Mouse (Mus musculus): ENCODE data around the gene Clic5. TPM values are rescaled to one million over a fixed set of nuclear protein-coding genes. Genes with fewer than 3 reads are reported as not detected.

Clic5 gene
- total and polyA plus RNA-seq, 3 experiments: not detected

GRCm38 (mm10) chr17:44239030-44239721 is 50.8 kb downstream of the Clic5 start:
- no peak for DNase-seq (ENCODE audit: low read depth, low spot score)
- Histone ChIP-seq H3K9ac (ENCODE audit: control insufficient read depth, low read depth, low read length, poor library complexity, severe bottlenecking) (no peak overlapping the region), H3K79me2 (ENCODE audit: control insufficient read depth, insufficient read depth, low read length, poor library complexity) (no peaks in the 10 kb centered on the region), H3K9me3 (replicated peaks; ENCODE audit: insufficient read depth, low read length) (no peaks in the 10 kb centered on the region), H3K4me1 (ENCODE audit: control insufficient read depth in 1 of 2, insufficient read depth in 2 of 2, low read length in 2 of 2) (no peaks in the 10 kb centered on the region), H3K27ac (ENCODE audit: control insufficient read depth, low read depth, low read length) (no peak overlapping the region), H3K4me3 (ENCODE audit: control insufficient read depth in 1 of 2, insufficient read depth in 1 of 2, low read depth in 2 of 2, low read length in 2 of 2) (no peak overlapping the region), H3K36me3 (ENCODE audit: control insufficient read depth in 1 of 2, insufficient read depth in 2 of 2, low read length in 2 of 2) (no peaks in the 10 kb centered on the region), H3K27me3 (ENCODE audit: control insufficient read depth in 1 of 2, insufficient read depth in 2 of 2, low read length in 2 of 2) (no peaks in the 10 kb centered on the region)
- no peak for TF ChIP-seq USF1 (IDR thresholded peaks at IDR 0.05; ENCODE audit: low read depth, low read length)
- no peak for TF ChIP-seq KAT2A (conservative IDR thresholded peaks at IDR 0.05; ENCODE audit: low read depth, low read length)
- TF ChIP-seq E2F4 (IDR thresholded peaks at IDR 0.05; ENCODE audit: borderline replicate concordance, low read depth, low read length): no peak
- no peak for TF ChIP-seq MXI1 (IDR thresholded peaks at IDR 0.05; ENCODE audit: low read depth, low read length)
- no peak for TF ChIP-seq JUND (IDR thresholded peaks at IDR 0.05; ENCODE audit: low read depth, low read length)
- TF ChIP-seq GABPA (IDR thresholded peaks at IDR 0.05; ENCODE audit: low read depth, low read length): no peak
- TF ChIP-seq POLR2AphosphoS5 (IDR thresholded peaks at IDR 0.05; ENCODE audit: borderline replicate concordance, low read depth, low read length): no peak

GRCm38 (mm10) chr17:44240742-44241141 is 52.4 kb downstream of the Clic5 start:
- no peak for TF ChIP-seq JUND (IDR thresholded peaks at IDR 0.05; ENCODE audit: low read depth, low read length)
- TF ChIP-seq CTCF (IDR thresholded peaks at IDR 0.05 in 2 of 3, conservative IDR thresholded peaks at IDR 0.05 in 1 of 3; ENCODE audit: control insufficient read depth in 1 of 3, insufficient read depth in 1 of 3, low read depth in 2 of 3, low read length in 3 of 3, poor library complexity in 1 of 3, severe bottlenecking in 1 of 3): peak; percentile 26 to 35 (median 26); a peak in 4 of 6 replicates
- no peaks in the 10 kb centered on the region for H3K79me2 ChIP-seq (ENCODE audit: control insufficient read depth, insufficient read depth, low read length, poor library complexity)
- no peaks in the 10 kb centered on the region for H3K9me3 ChIP-seq (replicated peaks; ENCODE audit: insufficient read depth, low read length)
- H3K36me3 ChIP-seq (ENCODE audit: control insufficient read depth in 1 of 2, insufficient read depth in 2 of 2, low read length in 2 of 2): no peaks in the 10 kb centered on the region
- no peak overlapping the region for H3K4me3 ChIP-seq (ENCODE audit: control insufficient read depth in 1 of 2, insufficient read depth in 1 of 2, low read depth in 2 of 2, low read length in 2 of 2)
- no peak for DNase-seq (ENCODE audit: low read depth, low spot score)
- no peaks in the 10 kb centered on the region for H3K4me1 ChIP-seq (ENCODE audit: control insufficient read depth in 1 of 2, insufficient read depth in 2 of 2, low read length in 2 of 2)
- no peaks in the 10 kb centered on the region for H3K27me3 ChIP-seq (ENCODE audit: control insufficient read depth in 1 of 2, insufficient read depth in 2 of 2, low read length in 2 of 2)
- H3K9ac ChIP-seq (ENCODE audit: control insufficient read depth, low read depth, low read length, poor library complexity, severe bottlenecking): no peak overlapping the region
- no peak overlapping the region for H3K27ac ChIP-seq (ENCODE audit: control insufficient read depth, low read depth, low read length)

- no peaks in the 10 kb centered on the region for H3K79me2 ChIP-seq (ENCODE audit: control insufficient read depth, insufficient read depth, low read length, poor library complexity)
- H3K4me1 ChIP-seq (ENCODE audit: control insufficient read depth in 1 of 2, insufficient read depth in 2 of 2, low read length in 2 of 2): no peaks in the 10 kb centered on the region
- no peaks in the 10 kb centered on the region for H3K36me3 ChIP-seq (ENCODE audit: control insufficient read depth in 1 of 2, insufficient read depth in 2 of 2, low read length in 2 of 2)
- no peaks in the 10 kb centered on the region for H3K9me3 ChIP-seq (replicated peaks; ENCODE audit: insufficient read depth, low read length)
- H3K4me3 ChIP-seq (ENCODE audit: control insufficient read depth in 1 of 2, insufficient read depth in 1 of 2, low read depth in 2 of 2, low read length in 2 of 2): no peak overlapping the region
- H3K27me3 ChIP-seq (ENCODE audit: control insufficient read depth in 1 of 2, insufficient read depth in 2 of 2, low read length in 2 of 2): no peaks in the 10 kb centered on the region
- no peak for DNase-seq (ENCODE audit: low read depth, low spot score)
- no peak overlapping the region for H3K9ac ChIP-seq (ENCODE audit: control insufficient read depth, low read depth, low read length, poor library complexity, severe bottlenecking)
- TF ChIP-seq ETS1 (IDR thresholded peaks at IDR 0.05; ENCODE audit: low read depth, low read length) (no peak), UBTF (IDR thresholded peaks at IDR 0.05; ENCODE audit: borderline replicate concordance, insufficient read depth, low read depth, low read length) (no peak), KAT2A (conservative IDR thresholded peaks at IDR 0.05; ENCODE audit: low read depth, low read length) (no peak), TBP (IDR thresholded peaks at IDR 0.05; ENCODE audit: low read depth, low read length) (no peak), BHLHE40 (IDR thresholded peaks at IDR 0.05; ENCODE audit: borderline replicate concordance, low read depth, low read length) (no peak)
- no peak overlapping the region for H3K27ac ChIP-seq (ENCODE audit: control insufficient read depth, low read depth, low read length)
These were observed 55.7 kb downstream of the Clic5 start for GRCm38 (mm10) chr17:44244096-44244495.
